Mouse (Mus musculus) spleen, adult 2 months (tissue): Measurements from ENCODE around the gene Fry. TPM values are rescaled to one million over a fixed set of nuclear protein-coding genes. Genes with fewer than 3 reads are reported as not detected.

ENCODE experiments used
- DNase-seq, 2 experiments: peaks; one replicate each; pipeline versions ENCODE4 v3.0.0 to v3.0.0-alpha.2; 2012 to 2021; ENCODE audit warnings: low spot score in 2 of 2, low read depth in 1 of 2
- H3K27ac ChIP-seq: fragments of 200-500 bp; 2 replicates; pipeline ENCODE4 v1.5.1; 2012; ENCODE audit warnings: low read length, inconsistent platforms; ENCODE audit not compliant: insufficient read depth
- H3K27me3 ChIP-seq: fragments of 200-500 bp; 2 replicates; pipeline ENCODE4 v1.6.1; 2012; ENCODE audit warnings: mild to moderate bottlenecking, moderate library complexity, low read length, inconsistent platforms; ENCODE audit not compliant: control insufficient read depth, insufficient read depth
- H3K36me3 ChIP-seq: fragments of 200-500 bp; 2 replicates; pipeline ENCODE4 v1.6.1; 2012; ENCODE audit warnings: mild to moderate bottlenecking, low read length, inconsistent platforms; ENCODE audit not compliant: control insufficient read depth, insufficient read depth
- H3K4me1 ChIP-seq: fragments of 200-500 bp; 2 replicates; pipeline ENCODE4 v1.6.1; 2011; ENCODE audit warnings: inconsistent platforms; ENCODE audit not compliant: control insufficient read depth, insufficient read depth, insufficient read length
- H3K4me3 ChIP-seq: fragments of 200-500 bp; 2 replicates; pipeline ENCODE4 v1.5.1; 2011; ENCODE audit warnings: mild to moderate bottlenecking, inconsistent platforms; ENCODE audit not compliant: insufficient read depth, insufficient read length; ENCODE audit errors: extremely low read depth
- CTCF ChIP-seq: fragments of 200-500 bp; IDR thresholded peaks from 2 replicates; pipeline ENCODE4 v1.5.1; 2011; ENCODE audit warnings: mild to moderate bottlenecking, inconsistent platforms; ENCODE audit not compliant: insufficient read depth, insufficient read length, insufficient replicate concordance; ENCODE audit errors: extremely low read depth
- POLR2A ChIP-seq: fragments of 200-500 bp; IDR thresholded peaks from 2 replicates; pipeline ENCODE4 v1.6.1; 2011; ENCODE audit warnings: low read depth, low read length, inconsistent platforms
- WGBS: fragments of 180-500 bp; shearing (Covaris S2); methylation state at CpG from one replicate; pipeline ENCODE4 v1.1.7; 2018; 5-methylcytosine and 5-hydroxymethylcytosine counted together
- polyA plus RNA-seq: library from polyadenylated mRNA; depleted of rRNA; stranded (reverse); fragments of >200 nt; gene quantifications from 2 replicates; pipeline ENCODE4 v1.2.3, GENCODE M21; 2012

The Fry gene
- polyA plus RNA-seq, 1 experiment, result 9.2 TPM

DNA sequence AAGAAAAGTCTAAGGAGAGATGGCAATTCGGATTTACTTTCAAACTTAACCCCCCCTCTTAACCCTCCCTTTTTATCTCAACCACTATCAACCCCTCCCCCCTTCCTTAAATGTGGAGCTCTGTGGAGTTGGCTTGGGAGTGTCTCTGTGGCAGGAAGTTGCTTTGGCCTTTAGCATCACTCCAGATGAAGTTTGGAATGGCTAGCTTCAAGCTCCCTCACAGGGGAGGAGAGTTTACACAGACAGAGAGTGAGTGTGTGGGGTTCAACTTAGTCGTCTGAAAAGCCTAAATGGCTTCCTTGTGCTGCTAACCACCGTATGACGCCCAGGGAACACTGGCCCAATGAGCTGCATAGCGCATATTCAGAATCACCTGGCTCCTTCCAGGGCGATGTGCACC, 145.2 kb downstream of the Fry start:
- H3K36me3 ChIP-seq, result no peaks in the 10 kb centered on the region
- H3K27me3 ChIP-seq, result no peaks in the 10 kb centered on the region
- peaks cover 7% of the 10 kb centered on the region for H3K4me1 ChIP-seq
- WGBS, result 82% methylated on average over 6 of the region's 6 CpGs
- H3K27ac ChIP-seq, result no peak overlapping the region
- H3K4me3 ChIP-seq, result no peak overlapping the region
- no peak for DNase-seq
- no peak for TF ChIP-seq CTCF
- TF ChIP-seq POLR2A, result no peak

GRCm38 (mm10) chr5:150265005-150265404, 146.6 kb downstream of the Fry start:
- no peak for DNase-seq
- H3K27ac ChIP-seq, result no peak overlapping the region
- no peak overlapping the region for H3K4me3 ChIP-seq
- H3K4me1 ChIP-seq, result peaks cover 7% of the 10 kb centered on the region
- no peaks in the 10 kb centered on the region for H3K36me3 ChIP-seq
- no peaks in the 10 kb centered on the region for H3K27me3 ChIP-seq
- WGBS, result 63% methylated on average over 1 of the region's 1 CpGs
- TF ChIP-seq CTCF, result no peak
- TF ChIP-seq POLR2A, result no peak

GRCm38 (mm10) chr5:150265953-150266352, 147.5 kb downstream of the Fry start:
- no peak for TF ChIP-seq POLR2A
- no peak for TF ChIP-seq CTCF
- Histone ChIP-seq H3K27ac (no peak overlapping the region), H3K27me3 (no peaks in the 10 kb centered on the region), H3K4me3 (no peak overlapping the region), H3K4me1 (peaks cover 7% of the 10 kb centered on the region), H3K36me3 (no peaks in the 10 kb centered on the region)
- DNase-seq, result no peak
- 86% methylated on average over 2 of the region's 2 CpGs for WGBS

DNA sequence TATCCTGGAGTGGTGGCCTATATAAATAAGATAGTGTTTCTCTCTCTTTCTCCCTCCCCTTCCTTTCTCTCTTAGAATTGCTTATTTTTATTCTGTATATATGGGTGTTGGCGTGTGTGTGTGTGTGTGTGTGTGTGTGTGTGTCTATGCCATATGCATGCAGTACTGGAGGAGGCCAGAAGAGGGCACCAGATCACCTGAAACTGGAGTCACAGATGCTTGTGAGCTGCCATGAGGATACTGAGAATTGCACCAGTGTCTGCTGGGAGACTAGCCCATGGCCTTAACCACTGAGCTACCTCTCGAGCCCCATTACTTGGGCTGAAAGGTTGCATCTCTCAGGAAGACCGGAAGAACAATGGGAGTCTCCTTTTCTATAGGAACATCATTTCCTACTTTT, 149.8 kb downstream of the Fry start:
- Histone ChIP-seq H3K4me3 (no peak overlapping the region), H3K36me3 (no peaks in the 10 kb centered on the region), H3K27ac (no peak overlapping the region), H3K4me1 (no peaks in the 10 kb centered on the region; the same call in 1 of the 2 replicates), H3K27me3 (no peaks in the 10 kb centered on the region)
- no peak for TF ChIP-seq CTCF
- 96% methylated on average over 3 of the region's 3 CpGs for WGBS
- no peak for DNase-seq

- Histone ChIP-seq H3K4me3 (no peak overlapping the region), H3K27me3 (no peaks in the 10 kb centered on the region), H3K4me1 (no peaks in the 10 kb centered on the region), H3K27ac (no peak overlapping the region), H3K36me3 (no peaks in the 10 kb centered on the region)
- no peak for TF ChIP-seq CTCF
- TF ChIP-seq POLR2A, result no peak
- WGBS, result 92% methylated on average over 4 of the region's 4 CpGs
- no peak for DNase-seq
These were observed 152.0 kb downstream of the Fry start for GRCm38 (mm10) chr5:150270468-150270867.

- H3K27me3 ChIP-seq, result no peaks in the 10 kb centered on the region
- no peak for DNase-seq
- no peak overlapping the region for H3K27ac ChIP-seq
- H3K4me3 ChIP-seq, result no peak overlapping the region
- TF ChIP-seq CTCF (no peak), POLR2A (no peak)
- WGBS, result 96% methylated on average over 9 of the region's 9 CpGs
- no peaks in the 10 kb centered on the region for H3K4me1 ChIP-seq
- no peaks in the 10 kb centered on the region for H3K36me3 ChIP-seq
These were observed 153.7 kb downstream of the Fry start for GRCm38 (mm10) chr5:150272173-150272572.

- no peak for DNase-seq
- no peak for TF ChIP-seq POLR2A
- no peak overlapping the region for H3K4me3 ChIP-seq
- WGBS, result 95% methylated on average over 6 of the region's 6 CpGs
- no peaks in the 10 kb centered on the region for H3K27me3 ChIP-seq
- no peaks in the 10 kb centered on the region for H3K4me1 ChIP-seq
- no peaks in the 10 kb centered on the region for H3K36me3 ChIP-seq
- no peak overlapping the region for H3K27ac ChIP-seq
These were observed 156.9 kb downstream of the Fry start for GRCm38 (mm10) chr5:150275314-150275713.

GRCm38 (mm10) chr5:150276611-150277010, 158.2 kb downstream of the Fry start:
- Histone ChIP-seq H3K36me3 (no peaks in the 10 kb centered on the region), H3K4me1 (no peaks in the 10 kb centered on the region), H3K27ac (no peak overlapping the region), H3K4me3 (no peak overlapping the region), H3K27me3 (no peaks in the 10 kb centered on the region)
- no peak for DNase-seq
- TF ChIP-seq CTCF (no peak), POLR2A (no peak)
- WGBS, result 74% methylated on average over 4 of the region's 4 CpGs
